Mouse (Mus musculus) ES-E14 (cell line): ENCODE measurements around the gene Efna4.

Experiments
- CHD2 ChIP-seq: IDR thresholded peaks from 2 replicates; pipeline ENCODE4 v1.6.1; 2014; ENCODE audit warnings: mild to moderate bottlenecking, low read depth, low read length, inconsistent platforms
- HCFC1 ChIP-seq: IDR thresholded peaks from 2 replicates; pipeline ENCODE4 v1.6.1; 2012; ENCODE audit warnings: low read length, inconsistent platforms, borderline replicate concordance; ENCODE audit not compliant: insufficient read depth
- MAFK ChIP-seq: IDR thresholded peaks from 2 replicates; pipeline ENCODE4 v1.6.1; 2014; ENCODE audit warnings: mild to moderate bottlenecking, low read depth, low read length, inconsistent platforms; ENCODE audit not compliant: insufficient read depth
- ZC3H11A ChIP-seq: IDR thresholded peaks from 2 replicates; pipeline ENCODE4 v1.6.1; 2012; ENCODE audit warnings: low read depth, mild to moderate bottlenecking, inconsistent platforms, low read length, borderline replicate concordance
- ZNF384 ChIP-seq: IDR thresholded peaks from 2 replicates; pipeline ENCODE4 v1.6.1; 2012; ENCODE audit warnings: low read depth, low read length, inconsistent platforms

DNA sequence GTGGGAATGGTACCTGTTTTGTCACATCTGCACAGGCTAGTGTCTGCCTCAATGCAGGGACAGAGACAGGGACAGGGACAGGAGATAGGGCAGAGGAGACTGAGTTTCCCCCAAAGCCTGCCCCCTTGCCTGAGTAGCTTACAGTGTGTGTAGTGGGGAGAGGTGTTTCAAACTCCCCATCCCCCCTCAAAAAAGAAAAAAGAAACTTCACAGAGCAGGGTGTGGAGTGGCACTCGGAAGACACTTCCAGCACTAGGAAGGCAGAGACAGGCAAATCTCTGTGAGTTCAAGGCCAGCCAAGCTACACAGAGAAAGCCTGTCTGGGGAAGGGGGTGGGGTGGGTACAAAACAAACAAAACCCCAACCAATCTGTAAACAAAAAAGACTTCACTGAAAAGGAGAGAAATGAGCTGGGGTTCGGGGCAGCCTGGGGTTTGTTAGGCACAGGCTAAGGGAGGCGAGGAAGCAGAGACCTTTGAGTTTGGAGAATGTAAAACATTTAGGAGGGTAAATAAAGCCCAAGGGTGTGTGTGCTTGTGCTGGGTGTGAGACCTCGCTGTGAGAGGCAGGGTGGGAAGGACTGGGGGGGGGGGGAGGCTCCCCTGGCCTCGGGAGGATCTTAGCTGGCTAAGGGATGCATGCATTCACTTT, 35.9 kb upstream of the Efna4 start:
- no peak for TF ChIP-seq MAFK
- no peak for TF ChIP-seq HCFC1
- no peak for TF ChIP-seq ZNF384
- no peak for TF ChIP-seq ZC3H11A
- no peak for TF ChIP-seq CHD2
